Mouse (Mus musculus): ENCODE data around the gene Apoa4. TPM values are rescaled to one million over a fixed set of nuclear protein-coding genes. Genes with fewer than 3 reads are reported as not detected.
A peak's percentile ranks its signal among the peaks of the same experiment; 100 is the strongest.

Gene Apoa4
- total and polyA plus RNA-seq, 3 experiments: not detected

DNA sequence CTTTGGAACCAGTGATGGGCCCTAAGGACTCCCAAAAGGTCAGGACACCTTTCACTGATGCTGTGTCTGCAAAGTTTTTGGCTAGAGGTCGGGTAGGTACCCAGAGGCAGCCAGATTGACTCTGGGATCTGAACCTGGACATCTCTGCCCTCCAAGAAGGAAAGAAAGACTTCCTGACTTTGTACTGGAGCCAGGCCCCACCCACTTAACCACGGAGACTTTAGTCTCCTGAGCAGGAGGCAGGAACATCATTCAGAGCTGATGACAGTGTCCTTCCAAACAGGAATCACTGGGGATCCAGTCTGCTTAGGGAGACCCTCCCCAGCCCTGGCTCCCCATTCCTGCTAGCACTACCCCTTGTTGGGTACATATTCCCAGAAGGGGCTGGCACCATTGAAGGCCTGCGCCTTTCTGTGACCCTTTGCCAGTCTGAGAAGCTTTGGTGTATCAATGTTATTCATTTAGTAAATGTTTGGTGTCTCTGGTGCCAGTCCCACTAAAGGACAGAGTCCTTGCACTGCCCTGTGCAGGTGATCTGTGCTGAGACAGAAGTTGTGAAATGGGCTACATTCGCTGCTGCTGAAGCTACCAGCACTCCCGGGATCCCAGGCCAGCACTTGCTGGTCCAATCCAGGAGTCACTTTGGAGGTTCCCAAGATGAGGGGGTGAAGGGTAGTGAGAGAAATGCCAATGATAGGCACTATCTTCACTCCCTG, 15.4 kb upstream of the Apoa4 start:
- peaks cover 3 to 24% of the 10 kb centered on the region in 2 experiments for H3K36me3 ChIP-seq (ENCODE audit: control insufficient read depth in 1 of 2, insufficient read depth in 2 of 2, low read length in 2 of 2)
- H3K27ac ChIP-seq (ENCODE audit: control insufficient read depth, low read depth, low read length): no peak overlapping the region; the same call in 1 of the 2 replicates
- H3K9me3 ChIP-seq (replicated peaks; ENCODE audit: insufficient read depth, low read length): no peaks in the 10 kb centered on the region
- H3K27me3 ChIP-seq (ENCODE audit: control insufficient read depth in 1 of 2, insufficient read depth in 2 of 2, low read length in 2 of 2): no peaks in the 10 kb centered on the region
- no peak overlapping the region for H3K4me3 ChIP-seq (ENCODE audit: control insufficient read depth in 1 of 2, insufficient read depth in 1 of 2, low read depth in 2 of 2, low read length in 2 of 2)
- TF ChIP-seq MAFK (IDR thresholded peaks at IDR 0.05; ENCODE audit: borderline replicate concordance, low read depth, low read length) (no peak), UBTF (IDR thresholded peaks at IDR 0.05; ENCODE audit: borderline replicate concordance, insufficient read depth, low read depth, low read length) (no peak), NRF1 (IDR thresholded peaks at IDR 0.05; ENCODE audit: insufficient read depth, low read depth, low read length, poor library complexity, severe bottlenecking) (no peak), GATA1 (IDR thresholded peaks at IDR 0.05; ENCODE audit: low read depth, low read length) (no peak), CHD1 (IDR thresholded peaks at IDR 0.05; ENCODE audit: low read depth, low read length) (no peak), POLR2AphosphoS5 (IDR thresholded peaks at IDR 0.05; ENCODE audit: borderline replicate concordance, low read depth, low read length) (no peak), POLR2A (IDR thresholded peaks at IDR 0.05; ENCODE audit: control insufficient read depth in 1 of 2, insufficient read depth in 1 of 2, low read depth in 1 of 2, low read length in 2 of 2, poor library complexity in 1 of 2) (no peak), EP300 (IDR thresholded peaks at IDR 0.05; ENCODE audit: low read depth in 1 of 2, low read length in 2 of 2) (no peak), CTCF (IDR thresholded peaks at IDR 0.05 in 2 of 3, conservative IDR thresholded peaks at IDR 0.05 in 1 of 3; ENCODE audit: control insufficient read depth in 1 of 3, insufficient read depth in 1 of 3, low read depth in 2 of 3, low read length in 3 of 3, poor library complexity in 1 of 3, severe bottlenecking in 1 of 3) (no peak)
- H3K9ac ChIP-seq (ENCODE audit: control insufficient read depth, low read depth, low read length, poor library complexity, severe bottlenecking): no peak overlapping the region
- H3K4me1 ChIP-seq (ENCODE audit: control insufficient read depth in 1 of 2, insufficient read depth in 2 of 2, low read length in 2 of 2): peaks cover 13 to 31% of the 10 kb centered on the region in 2 experiments
- no peaks in the 10 kb centered on the region; the same call in 1 of the 2 replicates for H3K79me2 ChIP-seq (ENCODE audit: control insufficient read depth, insufficient read depth, low read length, poor library complexity)
- DNase-seq (ENCODE audit: low read depth, low spot score): no peak

DNA sequence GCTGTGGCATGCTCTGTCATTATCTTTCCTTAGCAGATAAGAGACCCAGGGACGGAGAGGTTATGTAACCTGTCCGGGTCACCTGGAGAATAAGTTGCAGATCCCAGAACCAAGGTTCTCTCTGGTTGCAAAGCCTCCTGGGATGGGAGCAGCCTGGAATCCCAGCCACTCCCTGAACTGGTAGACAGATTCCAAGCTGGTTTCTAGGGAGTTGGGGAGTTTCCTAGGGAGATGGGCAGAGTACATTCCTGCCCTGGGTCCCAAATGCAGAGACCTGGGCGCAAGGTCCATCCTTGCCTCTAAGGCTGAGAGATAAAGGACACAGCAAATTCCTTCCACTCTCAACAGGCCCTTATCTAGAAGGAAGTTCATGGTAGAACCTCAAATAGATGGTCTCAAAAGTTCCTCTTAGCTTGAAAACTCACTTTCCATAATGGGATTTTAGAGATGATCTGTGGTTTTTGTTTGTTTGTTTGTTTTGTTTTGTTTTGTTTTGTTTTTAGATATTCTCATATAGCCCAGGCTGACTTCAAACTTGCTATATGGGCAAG, 13.4 kb upstream of the Apoa4 start:
- Histone ChIP-seq H3K27me3 (ENCODE audit: control insufficient read depth in 1 of 2, insufficient read depth in 2 of 2, low read length in 2 of 2) (no peaks in the 10 kb centered on the region), H3K36me3 (ENCODE audit: control insufficient read depth in 1 of 2, insufficient read depth in 2 of 2, low read length in 2 of 2) (peaks cover 0 to 24% of the 10 kb centered on the region in 2 experiments; a peak in 3 of 4 replicates), H3K27ac (ENCODE audit: control insufficient read depth, low read depth, low read length) (no peak overlapping the region), H3K9ac (ENCODE audit: control insufficient read depth, low read depth, low read length, poor library complexity, severe bottlenecking) (no peak overlapping the region), H3K4me1 (ENCODE audit: control insufficient read depth in 1 of 2, insufficient read depth in 2 of 2, low read length in 2 of 2) (peaks cover 13 to 34% of the 10 kb centered on the region in 2 experiments), H3K79me2 (ENCODE audit: control insufficient read depth, insufficient read depth, low read length, poor library complexity) (no peaks in the 10 kb centered on the region; the same call in 1 of the 2 replicates), H3K4me3 (ENCODE audit: control insufficient read depth in 1 of 2, insufficient read depth in 1 of 2, low read depth in 2 of 2, low read length in 2 of 2) (no peak overlapping the region), H3K9me3 (replicated peaks; ENCODE audit: insufficient read depth, low read length) (no peaks in the 10 kb centered on the region)
- peak; percentile 46 for DNase-seq (ENCODE audit: low read depth, low spot score)
- TF ChIP-seq RCOR1 (IDR thresholded peaks at IDR 0.05; ENCODE audit: low read depth, low read length): peak; percentile 43; the same call in 1 of the 2 replicates
- peak; percentile 18 to 61; a peak in 3 of 4 replicates for TF ChIP-seq EP300 (IDR thresholded peaks at IDR 0.05; ENCODE audit: low read depth in 1 of 2, low read length in 2 of 2)
- peak; percentile 9; the same call in 1 of the 2 replicates for TF ChIP-seq ETS1 (IDR thresholded peaks at IDR 0.05; ENCODE audit: low read depth, low read length)
- TF ChIP-seq KAT2A (conservative IDR thresholded peaks at IDR 0.05; ENCODE audit: low read depth, low read length): no peak
- TF ChIP-seq GATA1 (IDR thresholded peaks at IDR 0.05; ENCODE audit: low read depth, low read length): peak; percentile 83

All from MEL (cell line).